Mouse (Mus musculus): ENCODE data around the gene Gpsm3.

Gene Gpsm3

GRCm38 (mm10) chr17:34629796-34630603 is 40.4 kb downstream of the Gpsm3 start:
- DNase-seq (ENCODE audit: low read depth): no peak

DNA sequence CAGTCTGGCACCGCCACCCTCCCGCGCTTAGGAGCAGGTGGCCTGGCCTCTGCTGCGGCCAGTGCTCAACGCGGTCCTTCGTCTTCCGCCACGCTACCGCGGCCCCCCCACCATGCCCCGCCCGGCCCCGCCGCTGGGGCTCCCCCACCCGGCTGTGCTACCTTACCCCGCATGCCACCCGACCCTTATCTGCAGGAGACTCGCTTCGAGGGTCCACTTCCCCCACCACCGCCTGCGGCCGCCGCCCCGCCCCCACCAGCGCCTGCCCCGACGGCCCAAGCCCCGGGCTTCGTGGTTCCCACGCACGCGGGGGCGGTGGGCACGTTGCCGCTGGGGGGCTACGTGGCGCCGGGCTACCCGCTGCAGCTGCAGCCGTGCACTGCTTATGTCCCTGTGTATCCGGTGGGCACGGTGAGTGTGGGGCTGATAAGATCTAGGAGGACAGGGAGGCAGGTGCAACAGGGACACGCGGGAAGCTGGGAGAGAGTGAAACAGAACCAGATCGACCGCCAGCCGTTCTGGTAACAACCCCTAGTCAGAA is 41.2 kb downstream of the Gpsm3 start:
- DNase-seq (ENCODE audit: low read depth): no peak

GRCm38 (mm10) chr17:34631647-34632046 is 42.0 kb downstream of the Gpsm3 start:
- no peak for DNase-seq (ENCODE audit: low read depth)

- no peak for DNase-seq (ENCODE audit: low read depth)
Observed at GRCm38 (mm10) chr17:34632261-34632691, 42.7 kb downstream of the Gpsm3 start.

GRCm38 (mm10) chr17:34635671-34636070 is 46.1 kb downstream of the Gpsm3 start:
- DNase-seq (ENCODE audit: low read depth): no peak

DNA sequence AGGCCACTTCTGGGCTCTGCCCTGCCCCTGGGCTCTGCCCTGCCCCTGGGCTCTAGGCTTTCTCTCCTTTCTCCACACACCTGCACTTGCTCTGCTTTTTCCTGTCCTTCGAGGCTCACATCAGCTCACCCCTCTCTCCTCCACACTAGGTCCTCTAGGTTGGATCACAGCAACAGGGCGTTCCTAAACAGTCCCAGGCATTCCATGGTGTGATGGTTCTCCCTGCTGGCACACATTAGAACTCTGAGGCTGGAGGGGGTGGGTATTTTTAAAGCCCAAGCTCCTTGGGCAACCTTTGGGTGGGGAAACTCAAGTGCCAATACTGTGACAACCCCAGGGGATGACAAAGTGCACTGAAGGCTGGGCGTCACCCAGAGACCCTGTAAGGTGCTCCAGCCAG is 47.9 kb downstream of the Gpsm3 start:
- DNase-seq (ENCODE audit: low read depth): no peak

GRCm38 (mm10) chr17:34639461-34640255 is 50.1 kb downstream of the Gpsm3 start:
- DNase-seq (ENCODE audit: low read depth): no peak

DNA sequence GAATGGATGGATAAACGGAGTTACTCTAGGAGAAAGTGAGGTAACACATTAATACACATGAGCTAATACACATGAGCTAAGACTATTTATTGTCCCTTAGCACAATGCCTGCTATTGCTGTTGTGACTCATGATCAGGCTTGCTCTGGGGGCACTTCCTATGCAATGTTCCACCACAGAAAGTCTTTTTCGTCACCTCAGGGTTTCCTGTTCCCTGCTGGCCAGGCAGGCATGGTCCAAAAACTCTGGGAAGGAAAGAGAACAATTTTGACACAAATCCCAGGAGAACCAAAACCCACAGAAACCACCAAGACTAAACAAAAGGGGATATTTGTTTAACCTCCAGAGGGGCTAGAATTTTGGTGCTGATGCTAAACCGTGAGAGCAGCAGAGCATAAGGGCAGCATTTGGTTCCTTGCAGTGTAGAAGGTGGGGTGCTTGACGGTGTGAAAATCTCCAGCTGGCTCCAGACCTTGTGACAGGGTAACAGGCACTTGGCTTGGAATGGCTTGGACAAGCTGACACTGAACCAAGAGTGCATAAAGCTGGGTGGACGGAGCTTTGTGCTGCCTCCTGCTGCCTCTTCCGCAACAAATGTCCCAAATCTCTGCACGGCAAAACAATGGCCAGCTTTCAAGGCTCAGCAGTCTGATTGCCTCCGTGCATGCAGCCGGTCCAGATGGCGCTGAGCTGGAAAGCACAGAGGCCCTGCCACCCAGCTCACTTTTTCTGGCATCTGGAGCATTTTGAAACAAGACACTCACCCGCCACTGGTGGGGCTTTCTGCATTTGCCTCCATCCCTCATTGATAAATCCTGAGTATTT is 51.4 kb downstream of the Gpsm3 start:
- DNase-seq (ENCODE audit: low read depth): no peak
